Mouse (Mus musculus): Measurements from ENCODE around the gene Macf1.

GRCm38 (mm10) chr4:123447251-123447650, 236.9 kb downstream of the Macf1 start:
- no peak for TF ChIP-seq POLR2A (IDR thresholded peaks at IDR 0.05; ENCODE audit: insufficient read depth, low read length)
- no peak for TF ChIP-seq CTCF (IDR thresholded peaks at IDR 0.05; ENCODE audit: low read depth, low read length)
- TF ChIP-seq EP300 (IDR thresholded peaks at IDR 0.05; ENCODE audit: insufficient read depth, low read depth, low read length): no peak

Data from ES-Bruce4 (cell line).